Mouse (Mus musculus): Measurements from ENCODE around the gene Mlst8. TPM values are rescaled to one million over a fixed set of nuclear protein-coding genes. Genes with fewer than 3 reads are reported as not detected.

The Mlst8 gene
- polyA plus RNA-seq (2014; fragmentation: Nextera tagmentation; extraction: Ambion mirVana), result 36.4 and 36.9 TPM in 2 replicates

- H3K27ac ChIP-seq (ENCODE audit: low read depth, low read length), result peak within 1 kb of the TSS; percentile 93
- peak within 1 kb of the TSS; percentile 81 for H3K9ac ChIP-seq (ENCODE audit: low read depth, low read length)
- no peaks in the 10 kb centered on the region for H3K27me3 ChIP-seq (ENCODE audit: control insufficient read depth, insufficient read depth, low read length)
- H3K4me2 ChIP-seq (replicated peaks; ENCODE audit: low read depth, low read length), result peak within 1 kb of the TSS; percentile 64
- H3K9me3 ChIP-seq (ENCODE audit: control insufficient read depth, low read length), result no peaks in the 10 kb centered on the region
- H3K4me1 ChIP-seq (ENCODE audit: control insufficient read depth, insufficient read depth, low read length), result peaks cover 17% of the 10 kb centered on the region
- H3K36me3 ChIP-seq (ENCODE audit: control insufficient read depth, insufficient read depth, low read length), result peaks cover 36% of the 10 kb centered on the region
- ATAC-seq (ENCODE audit: low FRiP score, low TSS enrichment), result peak; percentile 93
- H3K4me3 ChIP-seq (ENCODE audit: low read length), result peak within 1 kb of the TSS; percentile 75
- WGBS, result under 1% methylated on average over 48 of the region's 48 CpGs
Measured at GRCm38 (mm10) chr17:24478663-24479380, at the start of gene Mlst8. TSS of gene Mlst8 (minus strand) at chr17:24479078.

GRCm38 (mm10) chr17:24528560-24528918 is 49.7 kb upstream of the Mlst8 start:
- peaks cover 21% of the 10 kb centered on the region for H3K36me3 ChIP-seq (ENCODE audit: control insufficient read depth, insufficient read depth, low read length)
- H3K4me2 ChIP-seq (replicated peaks; ENCODE audit: low read depth, low read length), result peak overlapping the region; percentile 79
- H3K9me3 ChIP-seq (ENCODE audit: control insufficient read depth, low read length), result no peaks in the 10 kb centered on the region
- H3K4me1 ChIP-seq (ENCODE audit: control insufficient read depth, insufficient read depth, low read length), result peaks cover 33% of the 10 kb centered on the region
- peak overlapping the region; percentile 78 for H3K9ac ChIP-seq (ENCODE audit: low read depth, low read length)
- no peaks in the 10 kb centered on the region for H3K27me3 ChIP-seq (ENCODE audit: control insufficient read depth, insufficient read depth, low read length)
- no peak for ATAC-seq (ENCODE audit: low FRiP score, low TSS enrichment)
- peak overlapping the region; percentile 62 for H3K4me3 ChIP-seq (ENCODE audit: low read length)
- 0% methylated on average over 8 of the region's 8 CpGs for WGBS
- peak overlapping the region; percentile 90 for H3K27ac ChIP-seq (ENCODE audit: low read depth, low read length)

GRCm38 (mm10) chr17:24527723-24528559 is 49.1 kb upstream of the Mlst8 start, which contains the start of gene Traf7:
TSS of gene Traf7 (minus strand) at chr17:24527938.
- Histone ChIP-seq H3K4me3 (ENCODE audit: low read length) (peak within 1 kb of the TSS; percentile 81), H3K27me3 (ENCODE audit: control insufficient read depth, insufficient read depth, low read length) (no peaks in the 10 kb centered on the region), H3K27ac (ENCODE audit: low read depth, low read length) (peak within 1 kb of the TSS; percentile 90), H3K36me3 (ENCODE audit: control insufficient read depth, insufficient read depth, low read length) (peaks cover 21% of the 10 kb centered on the region), H3K9me3 (ENCODE audit: control insufficient read depth, low read length) (no peaks in the 10 kb centered on the region), H3K9ac (ENCODE audit: low read depth, low read length) (peak within 1 kb of the TSS; percentile 83), H3K4me1 (ENCODE audit: control insufficient read depth, insufficient read depth, low read length) (peaks cover 27% of the 10 kb centered on the region), H3K4me2 (replicated peaks; ENCODE audit: low read depth, low read length) (peak within 1 kb of the TSS; percentile 79)
- WGBS, result under 1% methylated on average over 40 of the region's 40 CpGs
- ATAC-seq (ENCODE audit: low FRiP score, low TSS enrichment), result peak; percentile 96

- peak; percentile 1; the same call in 1 of the 2 replicates for ATAC-seq (ENCODE audit: low FRiP score, low TSS enrichment)
- peaks cover 24% of the 10 kb centered on the region for H3K4me1 ChIP-seq (ENCODE audit: control insufficient read depth, insufficient read depth, low read length)
- peak overlapping the region; percentile 83 for H3K9ac ChIP-seq (ENCODE audit: low read depth, low read length)
- no peaks in the 10 kb centered on the region for H3K27me3 ChIP-seq (ENCODE audit: control insufficient read depth, insufficient read depth, low read length)
- H3K36me3 ChIP-seq (ENCODE audit: control insufficient read depth, insufficient read depth, low read length), result peaks cover 21% of the 10 kb centered on the region
- H3K4me2 ChIP-seq (replicated peaks; ENCODE audit: low read depth, low read length), result peak overlapping the region; percentile 60
- peak overlapping the region; percentile 57; the same call in 1 of the 2 replicates for H3K27ac ChIP-seq (ENCODE audit: low read depth, low read length)
- peak overlapping the region; percentile 81 for H3K4me3 ChIP-seq (ENCODE audit: low read length)
- no peaks in the 10 kb centered on the region for H3K9me3 ChIP-seq (ENCODE audit: control insufficient read depth, low read length)
- under 1% methylated on average over 19 of the region's 19 CpGs for WGBS
Measured at GRCm38 (mm10) chr17:24527315-24527714, 48.4 kb upstream of the Mlst8 start.

GRCm38 (mm10) chr17:24524734-24525133 is 45.9 kb upstream of the Mlst8 start:
- H3K27ac ChIP-seq (ENCODE audit: low read depth, low read length), result no peak overlapping the region
- 83% methylated on average over 2 of the region's 2 CpGs for WGBS
- no peaks in the 10 kb centered on the region for H3K9me3 ChIP-seq (ENCODE audit: control insufficient read depth, low read length)
- H3K4me2 ChIP-seq (replicated peaks; ENCODE audit: low read depth, low read length), result no peak overlapping the region
- H3K9ac ChIP-seq (ENCODE audit: low read depth, low read length), result no peak overlapping the region
- peaks cover 6% of the 10 kb centered on the region for H3K36me3 ChIP-seq (ENCODE audit: control insufficient read depth, insufficient read depth, low read length)
- no peaks in the 10 kb centered on the region for H3K27me3 ChIP-seq (ENCODE audit: control insufficient read depth, insufficient read depth, low read length)
- ATAC-seq (ENCODE audit: low FRiP score, low TSS enrichment), result no peak
- H3K4me3 ChIP-seq (ENCODE audit: low read length), result no peak overlapping the region
- H3K4me1 ChIP-seq (ENCODE audit: control insufficient read depth, insufficient read depth, low read length), result peaks cover 14% of the 10 kb centered on the region

- Histone ChIP-seq H3K4me3 (ENCODE audit: low read length) (no peak overlapping the region), H3K9me3 (ENCODE audit: control insufficient read depth, low read length) (no peaks in the 10 kb centered on the region), H3K4me1 (ENCODE audit: control insufficient read depth, insufficient read depth, low read length) (no peaks in the 10 kb centered on the region), H3K9ac (ENCODE audit: low read depth, low read length) (no peak overlapping the region), H3K4me2 (replicated peaks; ENCODE audit: low read depth, low read length) (no peak overlapping the region), H3K27ac (ENCODE audit: low read depth, low read length) (no peak overlapping the region), H3K27me3 (ENCODE audit: control insufficient read depth, insufficient read depth, low read length) (no peaks in the 10 kb centered on the region), H3K36me3 (ENCODE audit: control insufficient read depth, insufficient read depth, low read length) (peaks cover 34% of the 10 kb centered on the region)
- ATAC-seq (ENCODE audit: low FRiP score, low TSS enrichment), result no peak
- 89% methylated on average over 4 of the region's 4 CpGs for WGBS
Measured at GRCm38 (mm10) chr17:24520450-24520849, 41.6 kb upstream of the Mlst8 start.

GRCm38 (mm10) chr17:24514270-24515257 is 35.7 kb upstream of the Mlst8 start:
- H3K36me3 ChIP-seq (ENCODE audit: control insufficient read depth, insufficient read depth, low read length), result peaks cover 82% of the 10 kb centered on the region
- peak overlapping the region; percentile 66; the same call in 1 of the 2 replicates for H3K27ac ChIP-seq (ENCODE audit: low read depth, low read length)
- no peak overlapping the region for H3K4me3 ChIP-seq (ENCODE audit: low read length)
- ATAC-seq (ENCODE audit: low FRiP score, low TSS enrichment), result no peak
- no peaks in the 10 kb centered on the region for H3K9me3 ChIP-seq (ENCODE audit: control insufficient read depth, low read length)
- WGBS, result 84% methylated on average over 24 of the region's 24 CpGs
- no peaks in the 10 kb centered on the region for H3K27me3 ChIP-seq (ENCODE audit: control insufficient read depth, insufficient read depth, low read length)
- no peaks in the 10 kb centered on the region for H3K4me1 ChIP-seq (ENCODE audit: control insufficient read depth, insufficient read depth, low read length)
- H3K9ac ChIP-seq (ENCODE audit: low read depth, low read length), result no peak overlapping the region
- H3K4me2 ChIP-seq (replicated peaks; ENCODE audit: low read depth, low read length), result peak overlapping the region; percentile 6; the same call in 1 of the 2 replicates

GRCm38 (mm10) chr17:24513609-24514008 is 34.7 kb upstream of the Mlst8 start:
- no peaks in the 10 kb centered on the region for H3K9me3 ChIP-seq (ENCODE audit: control insufficient read depth, low read length)
- no peaks in the 10 kb centered on the region for H3K27me3 ChIP-seq (ENCODE audit: control insufficient read depth, insufficient read depth, low read length)
- H3K27ac ChIP-seq (ENCODE audit: low read depth, low read length), result no peak overlapping the region
- no peak overlapping the region for H3K9ac ChIP-seq (ENCODE audit: low read depth, low read length)
- peak overlapping the region; percentile 6; the same call in 1 of the 2 replicates for H3K4me2 ChIP-seq (replicated peaks; ENCODE audit: low read depth, low read length)
- peak; percentile 30 for ATAC-seq (ENCODE audit: low FRiP score, low TSS enrichment)
- H3K36me3 ChIP-seq (ENCODE audit: control insufficient read depth, insufficient read depth, low read length), result peaks cover 85% of the 10 kb centered on the region
- no peaks in the 10 kb centered on the region for H3K4me1 ChIP-seq (ENCODE audit: control insufficient read depth, insufficient read depth, low read length)
- no peak overlapping the region for H3K4me3 ChIP-seq (ENCODE audit: low read length)
- 54% methylated on average over 5 of the region's 5 CpGs for WGBS

Data from kidney, embryonic 14.5 days (tissue).